Mouse (Mus musculus): Measurements from ENCODE around the gene Slc5a1. TPM values are rescaled to one million over a fixed set of nuclear protein-coding genes. Genes with fewer than 3 reads are reported as not detected.
A peak's percentile ranks its signal among the peaks of the same experiment; 100 is the strongest.

Gene Slc5a1
- polyA plus RNA-seq, 1 experiment from 2014 or later: 2.2 TPM

DNA sequence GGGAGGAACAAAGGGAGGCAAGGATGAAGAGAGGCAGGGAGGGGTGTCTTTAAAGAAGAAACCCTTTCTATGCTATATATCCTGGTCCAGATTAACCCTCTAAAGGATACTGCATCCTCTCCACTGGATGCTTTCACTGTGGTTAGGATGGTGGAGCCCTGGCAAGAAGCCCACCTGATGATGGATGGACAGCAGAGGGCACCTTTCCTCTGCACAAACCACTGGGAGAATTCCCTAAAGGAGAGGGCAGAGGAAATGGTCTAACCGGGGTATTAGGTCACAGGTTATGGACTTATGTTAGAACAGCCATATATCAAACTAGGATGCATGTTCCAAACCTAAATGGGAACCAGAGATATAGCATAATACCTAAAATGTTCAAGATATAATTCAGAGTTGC lies 96.1 kb downstream of the Slc5a1 start:
- H3K4me3 ChIP-seq (ENCODE audit: low read depth, low read length): no peak overlapping the region
- H3K27me3 ChIP-seq (replicated peaks; ENCODE audit: insufficient read depth, low read length): peaks cover 4% of the 10 kb centered on the region; the same call in 1 of the 2 replicates
- H3K4me1 ChIP-seq (ENCODE audit: insufficient read depth, low read depth, low read length): no peaks in the 10 kb centered on the region
- H3K4me2 ChIP-seq (replicated peaks; ENCODE audit: low read depth, low read length): no peak overlapping the region
- H3K9ac ChIP-seq (replicated peaks; ENCODE audit: low read depth): no peak overlapping the region
- no peaks in the 10 kb centered on the region for H3K36me3 ChIP-seq (ENCODE audit: insufficient read depth, low read length)
- H3K27ac ChIP-seq (ENCODE audit: low read length): no peak overlapping the region
- H3K9me3 ChIP-seq (ENCODE audit: low read length): no peaks in the 10 kb centered on the region
- WGBS: 45% methylated on average over 1 of the region's 1 CpGs
- TF ChIP-seq CTCF (IDR thresholded peaks at IDR 0.05) (no peak), EP300 (IDR thresholded peaks at IDR 0.05) (no peak)
- ATAC-seq (no peak), DNase-seq (ENCODE audit: low spot score) (no peak)

DNA sequence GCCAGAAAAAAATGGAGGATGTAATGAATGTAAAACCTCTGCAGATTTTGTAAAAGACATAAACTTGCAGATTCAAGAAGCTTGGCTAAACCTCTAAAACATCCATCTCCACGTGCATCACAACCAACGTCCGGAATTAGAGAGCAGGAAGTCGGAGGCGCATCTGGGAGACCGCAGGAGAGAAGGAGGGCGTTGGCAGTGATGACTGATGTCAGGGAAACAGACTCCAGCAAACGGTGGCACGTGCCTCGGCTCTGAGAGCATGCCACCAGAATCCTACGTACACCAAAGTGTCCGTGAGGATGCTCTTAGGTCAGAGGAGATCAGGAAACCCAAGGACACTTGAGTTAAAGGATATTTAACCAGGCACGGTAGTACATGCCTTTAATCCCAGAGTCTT lies 97.7 kb downstream of the Slc5a1 start:
- Histone ChIP-seq H3K27me3 (replicated peaks; ENCODE audit: insufficient read depth, low read length) (peaks cover 4% of the 10 kb centered on the region; the same call in 1 of the 2 replicates), H3K36me3 (ENCODE audit: insufficient read depth, low read length) (no peaks in the 10 kb centered on the region), H3K9me3 (ENCODE audit: low read length) (no peaks in the 10 kb centered on the region), H3K4me1 (ENCODE audit: insufficient read depth, low read depth, low read length) (no peaks in the 10 kb centered on the region), H3K9ac (replicated peaks; ENCODE audit: low read depth) (no peak overlapping the region), H3K4me3 (ENCODE audit: low read depth, low read length) (no peak overlapping the region), H3K27ac (ENCODE audit: low read length) (no peak overlapping the region), H3K4me2 (replicated peaks; ENCODE audit: low read depth, low read length) (no peak overlapping the region)
- TF ChIP-seq CTCF (IDR thresholded peaks at IDR 0.05): no peak
- DNase-seq (ENCODE audit: low spot score) (no peak), ATAC-seq (no peak)
- WGBS: 34% methylated on average over 13 of the region's 13 CpGs

DNA sequence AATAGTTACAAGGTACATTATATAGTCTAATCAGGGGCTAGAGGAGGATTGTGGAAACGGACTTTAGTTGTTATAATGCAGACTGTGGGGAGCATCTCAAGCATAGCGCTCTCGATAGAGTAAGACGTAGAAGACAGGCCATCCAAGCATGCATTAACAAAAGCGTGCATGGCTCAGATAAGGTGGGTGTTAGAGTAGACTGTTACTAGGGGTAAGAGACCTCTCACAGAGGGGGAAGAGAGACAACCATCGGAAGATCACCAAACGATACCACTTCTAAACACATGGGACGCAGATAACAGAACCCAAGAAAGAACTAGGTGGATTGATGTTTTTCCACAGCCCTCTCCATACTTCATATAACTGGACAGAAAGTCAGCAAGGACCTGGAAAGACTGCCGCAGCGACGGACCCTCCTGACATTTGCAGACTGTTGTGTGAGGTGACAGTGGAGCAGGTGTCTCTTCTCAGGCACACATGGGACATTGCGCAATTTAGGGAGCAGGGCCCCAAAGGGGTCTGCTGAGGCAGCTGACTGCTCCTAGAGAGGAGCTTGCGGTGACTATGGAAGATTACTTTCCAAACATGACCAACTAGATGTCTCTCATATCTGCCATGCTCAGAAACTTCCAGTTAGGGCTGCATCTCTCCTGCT lies 98.6 kb downstream of the Slc5a1 start:
- TF ChIP-seq CTCF (IDR thresholded peaks at IDR 0.05): no peak
- no peak for TF ChIP-seq EP300 (IDR thresholded peaks at IDR 0.05)
- ATAC-seq: no peak

DNA sequence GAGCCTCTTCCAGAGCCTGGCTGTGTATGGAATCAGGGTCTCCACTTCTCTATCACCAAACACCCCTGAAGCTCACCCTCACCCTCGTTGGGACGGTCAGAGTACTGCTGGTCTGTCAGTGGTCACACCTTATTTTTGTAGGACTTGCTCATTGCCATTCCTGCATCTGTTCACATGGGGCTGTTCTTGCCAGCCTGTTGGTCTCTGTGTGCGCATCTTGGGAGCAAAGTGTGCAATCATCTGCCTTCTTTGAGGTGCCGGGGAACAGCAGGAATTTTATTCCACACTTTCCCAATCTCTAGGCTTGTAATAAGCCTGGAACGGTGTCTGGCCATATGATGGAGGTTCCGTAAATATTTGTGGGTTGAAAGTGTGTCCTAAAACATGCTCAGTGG lies 99.1 kb downstream of the Slc5a1 start:
- WGBS: 74% methylated on average over 6 of the region's 6 CpGs
- H3K4me3 ChIP-seq (ENCODE audit: low read depth, low read length): no peak overlapping the region

More for the DNA sequence above, 98.6 kb downstream of the Slc5a1 start:
- no peak overlapping the region for H3K4me3 ChIP-seq (ENCODE audit: low read depth, low read length)
- H3K27ac ChIP-seq (ENCODE audit: low read length): no peak overlapping the region
- no peaks in the 10 kb centered on the region for H3K36me3 ChIP-seq (ENCODE audit: insufficient read depth, low read length)
- no peak overlapping the region for H3K9ac ChIP-seq (replicated peaks; ENCODE audit: low read depth)
- WGBS: 54% methylated on average over 13 of the region's 13 CpGs
- H3K4me1 ChIP-seq (ENCODE audit: insufficient read depth, low read depth, low read length): no peaks in the 10 kb centered on the region
- H3K9me3 ChIP-seq (ENCODE audit: low read length): no peaks in the 10 kb centered on the region
- peaks cover 4% of the 10 kb centered on the region; the same call in 1 of the 2 replicates for H3K27me3 ChIP-seq (replicated peaks; ENCODE audit: insufficient read depth, low read length)
- no peak for DNase-seq (ENCODE audit: low spot score)
- H3K4me2 ChIP-seq (replicated peaks; ENCODE audit: low read depth, low read length): no peak overlapping the region

DNA sequence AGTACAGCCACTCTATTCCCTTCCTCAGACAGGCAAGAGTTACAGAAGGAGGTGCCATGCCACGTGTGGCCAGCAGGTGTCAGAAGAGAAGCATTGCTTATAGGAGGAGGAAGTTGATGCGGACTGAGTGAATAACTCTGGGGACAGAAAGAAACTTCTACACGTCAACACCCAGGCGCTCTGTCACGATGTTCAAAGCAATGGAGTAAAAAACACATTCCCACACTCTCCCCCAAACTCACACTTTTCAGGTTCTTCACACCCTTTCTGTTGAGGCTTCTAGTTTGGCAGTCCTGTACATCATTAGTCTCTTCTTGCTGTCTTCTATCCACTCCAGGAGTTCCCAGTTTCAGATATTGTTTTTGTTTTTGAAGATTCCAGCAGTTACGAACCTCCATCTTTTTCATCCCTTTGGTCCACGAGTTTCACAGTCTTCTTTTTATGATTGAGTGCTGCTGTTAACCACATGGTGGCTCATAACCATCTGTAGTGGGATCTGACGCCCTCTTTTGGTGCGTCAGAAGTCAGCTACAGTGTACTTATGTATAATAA lies 99.7 kb downstream of the Slc5a1 start:
- DNase-seq (ENCODE audit: low spot score): peak; percentile 95
- peak; percentile 99 for TF ChIP-seq CTCF (IDR thresholded peaks at IDR 0.05)
- no peak for TF ChIP-seq EP300 (IDR thresholded peaks at IDR 0.05)

More for the DNA sequence above, 99.1 kb downstream of the Slc5a1 start:
- ATAC-seq (no peak), DNase-seq (ENCODE audit: low spot score) (no peak)
- Histone ChIP-seq H3K36me3 (ENCODE audit: insufficient read depth, low read length) (no peaks in the 10 kb centered on the region), H3K9me3 (ENCODE audit: low read length) (no peaks in the 10 kb centered on the region), H3K27me3 (replicated peaks; ENCODE audit: insufficient read depth, low read length) (peaks cover 4% of the 10 kb centered on the region; the same call in 1 of the 2 replicates), H3K27ac (ENCODE audit: low read length) (no peak overlapping the region), H3K4me2 (replicated peaks; ENCODE audit: low read depth, low read length) (no peak overlapping the region), H3K9ac (replicated peaks; ENCODE audit: low read depth) (no peak overlapping the region), H3K4me1 (ENCODE audit: insufficient read depth, low read depth, low read length) (no peaks in the 10 kb centered on the region)
- no peak for TF ChIP-seq CTCF (IDR thresholded peaks at IDR 0.05)
- no peak for TF ChIP-seq EP300 (IDR thresholded peaks at IDR 0.05)

DNA sequence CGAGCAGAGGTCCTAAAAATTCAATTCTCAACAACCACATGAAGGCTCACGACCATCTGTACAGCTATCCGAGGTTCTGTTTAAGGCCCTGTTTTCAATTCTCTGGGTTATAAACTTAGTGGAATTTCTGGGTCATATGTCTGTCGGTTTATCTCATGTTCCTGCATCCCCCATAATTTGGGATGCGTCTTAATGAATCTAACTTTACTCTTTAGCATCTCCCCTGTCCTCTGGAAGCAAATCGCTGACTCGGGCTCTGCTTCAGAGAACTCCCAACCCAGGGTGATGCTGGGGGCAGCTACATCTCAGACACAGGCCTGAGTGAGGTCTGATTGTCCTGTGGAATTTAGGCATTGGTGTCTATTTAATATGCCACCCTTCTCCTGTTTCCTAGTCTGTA lies 100.3 kb downstream of the Slc5a1 start:
- TF ChIP-seq EP300 (IDR thresholded peaks at IDR 0.05) (no peak), CTCF (IDR thresholded peaks at IDR 0.05) (no peak)
- Histone ChIP-seq H3K9me3 (ENCODE audit: low read length) (no peaks in the 10 kb centered on the region), H3K27me3 (replicated peaks; ENCODE audit: insufficient read depth, low read length) (peaks cover 4% of the 10 kb centered on the region; the same call in 1 of the 2 replicates), H3K4me3 (ENCODE audit: low read depth, low read length) (no peak overlapping the region), H3K4me2 (replicated peaks; ENCODE audit: low read depth, low read length) (no peak overlapping the region), H3K27ac (ENCODE audit: low read length) (no peak overlapping the region), H3K36me3 (ENCODE audit: insufficient read depth, low read length) (no peaks in the 10 kb centered on the region), H3K4me1 (ENCODE audit: insufficient read depth, low read depth, low read length) (no peaks in the 10 kb centered on the region), H3K9ac (replicated peaks; ENCODE audit: low read depth) (no peak overlapping the region)
- WGBS: 69% methylated on average over 7 of the region's 7 CpGs
- ATAC-seq: no peak
- no peak for DNase-seq (ENCODE audit: low spot score)

More for the DNA sequence above, 99.7 kb downstream of the Slc5a1 start:
- H3K27ac ChIP-seq (ENCODE audit: low read length): no peak overlapping the region
- H3K9ac ChIP-seq (replicated peaks; ENCODE audit: low read depth): no peak overlapping the region
- H3K9me3 ChIP-seq (ENCODE audit: low read length): no peaks in the 10 kb centered on the region
- peak overlapping the region; percentile 45 for H3K4me2 ChIP-seq (replicated peaks; ENCODE audit: low read depth, low read length)
- ATAC-seq: peak; percentile 88
- H3K27me3 ChIP-seq (replicated peaks; ENCODE audit: insufficient read depth, low read length): peaks cover 4% of the 10 kb centered on the region; the same call in 1 of the 2 replicates
- H3K4me3 ChIP-seq (ENCODE audit: low read depth, low read length): no peak overlapping the region
- no peaks in the 10 kb centered on the region for H3K36me3 ChIP-seq (ENCODE audit: insufficient read depth, low read length)
- WGBS: 9% methylated on average over 9 of the region's 9 CpGs
- no peaks in the 10 kb centered on the region for H3K4me1 ChIP-seq (ENCODE audit: insufficient read depth, low read depth, low read length)

Data from lung, postnatal 0 days (tissue).